Mouse (Mus musculus) small intestine, adult 2 months (tissue): ENCODE measurements around the gene Rnf149.

Experiments
- CTCF ChIP-seq: fragments of 200-500 bp; IDR thresholded peaks from 2 replicates; pipeline ENCODE4 v1.5.1; 2012; ENCODE audit warnings: low read depth, mild to moderate bottlenecking, control low read depth, inconsistent platforms, low read length, moderate library complexity, mixed read lengths; ENCODE audit not compliant: insufficient replicate concordance, insufficient read length; ENCODE audit errors: extremely low read depth
- POLR2A ChIP-seq: fragments of 200-500 bp; IDR thresholded peaks from 2 replicates; pipeline ENCODE4 v1.6.1; 2012; ENCODE audit warnings: low read depth, mild to moderate bottlenecking, control low read depth, inconsistent platforms, low read length, moderate library complexity

GRCm38 (mm10) chr1:39505600-39505999 lies 71.6 kb downstream of the Rnf149 start:
- no peak for TF ChIP-seq CTCF
- no peak for TF ChIP-seq POLR2A
